Mouse (Mus musculus) ovary, postnatal 10 days (tissue): ENCODE results near the gene Pak2.

Source experiments
- DNase-seq: peaks from one replicate; pipeline ENCODE4 v3.0.0; 2022; ENCODE audit warnings: low spot score

Pak2 gene

GRCm38 (mm10) chr16:31996371-31996770, 82.8 kb downstream of the Pak2 start:
- DNase-seq: no peak

DNA sequence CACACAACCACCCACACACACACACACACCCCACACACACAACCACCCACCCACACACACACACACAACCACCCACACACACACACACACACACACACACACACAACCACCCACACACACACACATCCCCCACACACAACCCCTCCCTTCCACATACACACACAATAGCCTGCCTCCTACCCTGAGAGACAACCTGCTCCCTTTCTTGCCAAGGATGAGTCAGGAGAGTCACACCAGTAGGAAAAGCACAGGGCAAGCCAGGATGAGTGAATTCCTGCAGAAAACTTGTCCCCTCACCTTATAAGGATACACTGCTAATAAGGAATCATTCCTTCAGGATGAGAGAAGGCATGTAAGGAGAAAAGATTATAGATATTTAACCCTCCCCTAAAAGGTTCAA, 85.2 kb downstream of the Pak2 start:
- DNase-seq: no peak

GRCm38 (mm10) chr16:31993195-31993594, 85.9 kb downstream of the Pak2 start:
- DNase-seq: no peak

- DNase-seq: no peak
These were observed 87.1 kb downstream of the Pak2 start for GRCm38 (mm10) chr16:31992039-31992438.

GRCm38 (mm10) chr16:31980946-31981345, 98.2 kb downstream of the Pak2 start:
- no peak for DNase-seq

- no peak for DNase-seq
These were observed 99.6 kb downstream of the Pak2 start for GRCm38 (mm10) chr16:31979501-31979900.

GRCm38 (mm10) chr16:31975258-31975657, 103.9 kb downstream of the Pak2 start:
- DNase-seq: no peak
